Mouse (Mus musculus): ENCODE measurements around the gene Ppp4r1.

DNA sequence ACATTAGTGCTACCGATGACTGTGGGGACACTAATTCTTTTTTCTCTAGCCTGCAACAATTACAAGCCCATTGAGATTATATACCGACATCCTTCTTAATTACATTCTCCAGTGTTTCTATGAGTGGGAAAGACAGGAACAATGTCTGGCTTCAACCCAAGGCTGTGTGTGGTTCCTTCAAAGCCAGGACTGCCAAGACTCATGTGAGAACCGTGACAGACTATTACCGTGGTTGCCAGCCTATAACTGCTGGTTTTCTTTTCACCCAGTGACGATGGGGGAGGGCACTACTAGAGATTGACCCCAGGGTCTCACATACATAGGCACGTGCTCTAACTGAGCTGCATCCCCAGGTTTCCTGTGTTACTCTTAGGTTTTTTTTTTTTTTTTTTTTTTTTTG lies 25.2 kb upstream of the Ppp4r1 start:
- no peak for TF ChIP-seq FLI1 (IDR thresholded peaks at IDR 0.05; ENCODE audit: low read length)
- no peak for TF ChIP-seq GATA1 (IDR thresholded peaks at IDR 0.05; ENCODE audit: borderline replicate concordance, low read length)

All from megakaryocyte, embryonic 14.5 days (primary cell).